Mouse (Mus musculus): ENCODE measurements around the gene Gstm2. TPM values are rescaled to one million over a fixed set of nuclear protein-coding genes. Genes with fewer than 3 reads are reported as not detected.
"Not testable (repeated sequence)": the region's sequence is repeated elsewhere in the genome, so short reads cannot be mapped to it uniquely, and the experiment has no call there.

Gstm2 gene
- polyA plus RNA-seq (2015; fragmentation: Nextera tagmentation; extraction: Ambion mirVana) = 196 and 225 TPM in 2 replicates

DNA sequence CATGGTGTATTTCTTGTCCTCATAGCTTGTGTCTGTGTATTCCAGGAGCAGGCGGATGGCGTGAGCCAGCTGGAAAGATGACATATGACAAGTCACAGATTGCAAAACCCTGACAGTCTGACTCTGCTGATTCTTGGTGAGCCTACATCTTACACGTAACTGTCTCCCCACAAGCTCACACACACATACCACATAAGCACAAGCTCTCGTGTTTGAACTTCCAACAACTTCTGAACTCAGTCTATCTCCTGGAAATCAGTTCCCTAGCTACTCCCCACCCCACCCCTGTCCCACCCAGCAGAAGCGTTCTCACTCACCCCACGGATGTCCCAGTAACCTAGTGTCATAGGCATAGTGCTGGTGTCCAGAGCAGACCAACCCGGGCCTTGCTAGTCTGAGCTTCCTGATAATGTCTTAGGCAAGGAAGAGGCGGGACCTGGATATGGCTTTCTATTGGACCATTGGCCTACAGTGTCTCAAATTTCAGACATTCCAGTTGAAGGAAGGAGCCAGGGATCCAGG, at the start of gene Gstm2:
Gene Gstm2, minus strand, starts transcription at position 413 of the 522 bp plus-strand sequence.
- H3K27me3 ChIP-seq (ENCODE audit: control insufficient read depth, insufficient read depth, low read length) = no peaks in the 10 kb centered on the region
- H3K9me3 ChIP-seq (replicated peaks; ENCODE audit: control insufficient read depth, low read length) = no peaks in the 10 kb centered on the region
- WGBS = 18% methylated on average over 8 of the region's 8 CpGs
- H3K4me1 ChIP-seq (ENCODE audit: control insufficient read depth, insufficient read depth, low read length) = peaks cover 12% of the 10 kb centered on the region
- peak; percentile 92 for ATAC-seq (ENCODE audit: insufficient read depth, low FRiP score)
- peak within 1 kb of the TSS; percentile 33 for H3K4me3 ChIP-seq (replicated peaks; ENCODE audit: low read length)
- H3K27ac ChIP-seq (ENCODE audit: low read length) = peak within 1 kb of the TSS; percentile 70
- H3K9ac ChIP-seq (ENCODE audit: low read length) = peak within 1 kb of the TSS; percentile 40
- no peaks in the 10 kb centered on the region for H3K36me3 ChIP-seq (ENCODE audit: control insufficient read depth, insufficient read depth, low read length)
- H3K4me2 ChIP-seq (ENCODE audit: low read depth, low read length) = peak within 1 kb of the TSS; percentile 43

GRCm38 (mm10) chr3:108033156-108033555, 46.9 kb upstream of the Gstm2 start:
- Histone ChIP-seq H3K4me1 (ENCODE audit: control insufficient read depth, insufficient read depth, low read length) (no peaks in the 10 kb centered on the region), H3K27ac (ENCODE audit: low read length) (no peak overlapping the region), H3K9me3 (replicated peaks; ENCODE audit: control insufficient read depth, low read length) (no peaks in the 10 kb centered on the region), H3K4me3 (replicated peaks; ENCODE audit: low read length) (no peak overlapping the region), H3K27me3 (ENCODE audit: control insufficient read depth, insufficient read depth, low read length) (no peaks in the 10 kb centered on the region), H3K36me3 (ENCODE audit: control insufficient read depth, insufficient read depth, low read length) (no peaks in the 10 kb centered on the region), H3K4me2 (ENCODE audit: low read depth, low read length) (no peak overlapping the region), H3K9ac (ENCODE audit: low read length) (no peak overlapping the region)
- no peak for ATAC-seq (ENCODE audit: insufficient read depth, low FRiP score)
- 49% methylated on average over 5 of the region's 5 CpGs for WGBS

GRCm38 (mm10) chr3:108032113-108032512, 45.9 kb upstream of the Gstm2 start:
- no peak overlapping the region for H3K27ac ChIP-seq (ENCODE audit: low read length)
- no peak overlapping the region for H3K4me2 ChIP-seq (ENCODE audit: low read depth, low read length)
- ATAC-seq (ENCODE audit: insufficient read depth, low FRiP score) = no peak
- no peak overlapping the region for H3K9ac ChIP-seq (ENCODE audit: low read length)
- H3K27me3 ChIP-seq (ENCODE audit: control insufficient read depth, insufficient read depth, low read length) = no peaks in the 10 kb centered on the region
- H3K4me3 ChIP-seq (replicated peaks; ENCODE audit: low read length) = no peak overlapping the region
- no peaks in the 10 kb centered on the region for H3K9me3 ChIP-seq (replicated peaks; ENCODE audit: control insufficient read depth, low read length)
- no peaks in the 10 kb centered on the region for H3K4me1 ChIP-seq (ENCODE audit: control insufficient read depth, insufficient read depth, low read length)
- H3K36me3 ChIP-seq (ENCODE audit: control insufficient read depth, insufficient read depth, low read length) = no peaks in the 10 kb centered on the region

DNA sequence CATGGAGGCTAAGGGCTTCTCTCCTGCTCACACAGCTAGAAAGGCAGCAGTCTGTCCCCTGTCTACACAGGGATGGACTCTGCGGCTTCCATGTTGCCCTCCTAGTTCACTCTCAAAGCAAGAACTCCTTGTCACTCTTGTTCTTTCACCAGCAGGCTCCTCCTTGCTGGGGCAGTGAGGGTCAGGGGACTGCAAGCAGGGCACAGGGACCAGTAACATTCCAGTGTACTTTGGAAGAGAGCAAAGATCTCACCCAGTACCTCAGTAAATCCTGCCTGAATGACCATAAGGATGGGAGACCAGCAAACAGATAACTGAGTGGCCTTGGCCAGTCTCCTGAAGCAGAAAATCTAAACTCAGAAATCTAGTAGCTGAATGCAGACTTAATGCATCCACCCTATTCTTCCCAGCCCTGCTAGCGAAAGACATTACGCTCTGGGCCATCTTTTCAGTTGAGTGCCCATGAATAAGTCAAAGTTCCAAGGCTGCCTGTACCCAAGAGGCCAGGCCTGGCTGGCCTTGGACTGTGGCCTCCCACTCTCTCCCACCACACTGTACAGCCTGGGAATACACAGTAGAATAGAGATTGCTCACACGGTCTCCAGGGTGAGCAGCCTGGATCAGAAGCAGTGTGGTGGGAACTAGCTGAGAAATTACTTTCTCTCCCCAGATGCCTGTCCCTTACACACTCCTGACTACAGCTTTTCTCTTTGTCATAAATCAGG, 42.5 kb upstream of the Gstm2 start:
- H3K27me3 ChIP-seq (ENCODE audit: control insufficient read depth, insufficient read depth, low read length) = no peaks in the 10 kb centered on the region
- no peaks in the 10 kb centered on the region for H3K36me3 ChIP-seq (ENCODE audit: control insufficient read depth, insufficient read depth, low read length)
- H3K9me3 ChIP-seq (replicated peaks; ENCODE audit: control insufficient read depth, low read length) = no peaks in the 10 kb centered on the region
- H3K27ac ChIP-seq (ENCODE audit: low read length) = no peak overlapping the region
- no peak for ATAC-seq (ENCODE audit: insufficient read depth, low FRiP score)
- H3K4me1 ChIP-seq (ENCODE audit: control insufficient read depth, insufficient read depth, low read length) = no peaks in the 10 kb centered on the region
- WGBS = 88% methylated on average over 4 of the region's 4 CpGs
- no peak overlapping the region for H3K9ac ChIP-seq (ENCODE audit: low read length)
- H3K4me3 ChIP-seq (replicated peaks; ENCODE audit: low read length) = no peak overlapping the region
- H3K4me2 ChIP-seq (ENCODE audit: low read depth, low read length) = no peak overlapping the region

GRCm38 (mm10) chr3:108026597-108026996, 40.3 kb upstream of the Gstm2 start:
- H3K27ac ChIP-seq (ENCODE audit: low read length) = 0 out of 2 replicates have a peak overlapping the region, but pooled peaks have one; percentile 4
- no peaks in the 10 kb centered on the region for H3K9me3 ChIP-seq (replicated peaks; ENCODE audit: control insufficient read depth, low read length)
- H3K36me3 ChIP-seq (ENCODE audit: control insufficient read depth, insufficient read depth, low read length) = no peaks in the 10 kb centered on the region
- no peaks in the 10 kb centered on the region for H3K27me3 ChIP-seq (ENCODE audit: control insufficient read depth, insufficient read depth, low read length)
- ATAC-seq (ENCODE audit: insufficient read depth, low FRiP score) = peak; percentile 71; the same call in 1 of the 2 replicates
- no peak overlapping the region for H3K9ac ChIP-seq (ENCODE audit: low read length)
- WGBS = 59% methylated on average over 1 of the region's 1 CpGs
- H3K4me1 ChIP-seq (ENCODE audit: control insufficient read depth, insufficient read depth, low read length) = peaks cover 5% of the 10 kb centered on the region; the same call in 1 of the 2 replicates
- no peak overlapping the region for H3K4me3 ChIP-seq (replicated peaks; ENCODE audit: low read length)
- H3K4me2 ChIP-seq (ENCODE audit: low read depth, low read length) = no peak overlapping the region

- 54% methylated on average over 5 of the region's 5 CpGs for WGBS
- Histone ChIP-seq H3K4me2 (ENCODE audit: low read depth, low read length) (no peak overlapping the region), H3K4me1 (ENCODE audit: control insufficient read depth, insufficient read depth, low read length) (peaks cover 5% of the 10 kb centered on the region; the same call in 1 of the 2 replicates), H3K4me3 (replicated peaks; ENCODE audit: low read length) (no peak overlapping the region), H3K9ac (ENCODE audit: low read length) (no peak overlapping the region), H3K27ac (ENCODE audit: low read length) (peak overlapping the region; percentile 56; the same call in 1 of the 2 replicates), H3K36me3 (ENCODE audit: control insufficient read depth, insufficient read depth, low read length) (no peaks in the 10 kb centered on the region), H3K9me3 (replicated peaks; ENCODE audit: control insufficient read depth, low read length) (no peaks in the 10 kb centered on the region), H3K27me3 (ENCODE audit: control insufficient read depth, insufficient read depth, low read length) (no peaks in the 10 kb centered on the region)
- peak; percentile 71; the same call in 1 of the 2 replicates for ATAC-seq (ENCODE audit: insufficient read depth, low FRiP score)
Observed at GRCm38 (mm10) chr3:108026049-108026448, 39.8 kb upstream of the Gstm2 start.

- peaks cover 5% of the 10 kb centered on the region; the same call in 1 of the 2 replicates for H3K4me1 ChIP-seq (ENCODE audit: control insufficient read depth, insufficient read depth, low read length)
- H3K4me2 ChIP-seq (ENCODE audit: low read depth, low read length) = no peak overlapping the region
- peak overlapping the region; percentile 56 for H3K27ac ChIP-seq (ENCODE audit: low read length)
- H3K27me3 ChIP-seq (ENCODE audit: control insufficient read depth, insufficient read depth, low read length) = no peaks in the 10 kb centered on the region
- no peak overlapping the region for H3K4me3 ChIP-seq (replicated peaks; ENCODE audit: low read length)
- WGBS = 32% methylated on average over 4 of the region's 4 CpGs
- no peaks in the 10 kb centered on the region for H3K9me3 ChIP-seq (replicated peaks; ENCODE audit: control insufficient read depth, low read length)
- peak; percentile 63 for ATAC-seq (ENCODE audit: insufficient read depth, low FRiP score)
- no peak overlapping the region for H3K9ac ChIP-seq (ENCODE audit: low read length)
- H3K36me3 ChIP-seq (ENCODE audit: control insufficient read depth, insufficient read depth, low read length) = no peaks in the 10 kb centered on the region
Observed at GRCm38 (mm10) chr3:108025318-108025717, 39.1 kb upstream of the Gstm2 start.

DNA sequence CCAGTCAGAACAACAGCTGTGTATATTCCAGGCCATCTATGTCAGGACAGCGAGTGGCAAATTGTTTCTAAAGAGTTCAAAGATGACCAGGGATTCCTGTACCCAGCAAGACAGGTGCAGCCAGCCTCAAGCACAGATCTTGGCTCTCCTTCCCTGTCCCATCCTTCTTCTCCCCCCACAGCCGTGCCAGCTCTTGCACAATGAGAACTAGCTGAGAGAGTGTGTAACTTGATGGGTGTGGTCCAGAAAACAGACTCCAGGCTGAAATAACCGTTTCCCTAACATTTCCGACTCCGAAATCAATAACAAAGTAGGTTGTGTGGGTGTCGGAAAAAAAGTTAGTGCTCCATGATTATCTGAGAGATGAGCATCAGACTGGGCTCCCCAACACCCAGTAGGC, 36.4 kb upstream of the Gstm2 start:
- H3K4me3 ChIP-seq (replicated peaks; ENCODE audit: low read length) = no peak overlapping the region
- 0 out of 2 replicates have a peak overlapping the region, but pooled peaks have one; percentile 8 for H3K4me2 ChIP-seq (ENCODE audit: low read depth, low read length)
- H3K9me3 ChIP-seq (replicated peaks; ENCODE audit: control insufficient read depth, low read length) = no peaks in the 10 kb centered on the region
- H3K4me1 ChIP-seq (ENCODE audit: control insufficient read depth, insufficient read depth, low read length) = peaks cover 8% of the 10 kb centered on the region
- H3K27me3 ChIP-seq (ENCODE audit: control insufficient read depth, insufficient read depth, low read length) = no peaks in the 10 kb centered on the region
- ATAC-seq (ENCODE audit: insufficient read depth, low FRiP score) = no peak
- no peak overlapping the region for H3K9ac ChIP-seq (ENCODE audit: low read length)
- H3K36me3 ChIP-seq (ENCODE audit: control insufficient read depth, insufficient read depth, low read length) = no peaks in the 10 kb centered on the region
- 55% methylated on average over 6 of the region's 6 CpGs for WGBS
- no peak overlapping the region for H3K27ac ChIP-seq (ENCODE audit: low read length)

DNA sequence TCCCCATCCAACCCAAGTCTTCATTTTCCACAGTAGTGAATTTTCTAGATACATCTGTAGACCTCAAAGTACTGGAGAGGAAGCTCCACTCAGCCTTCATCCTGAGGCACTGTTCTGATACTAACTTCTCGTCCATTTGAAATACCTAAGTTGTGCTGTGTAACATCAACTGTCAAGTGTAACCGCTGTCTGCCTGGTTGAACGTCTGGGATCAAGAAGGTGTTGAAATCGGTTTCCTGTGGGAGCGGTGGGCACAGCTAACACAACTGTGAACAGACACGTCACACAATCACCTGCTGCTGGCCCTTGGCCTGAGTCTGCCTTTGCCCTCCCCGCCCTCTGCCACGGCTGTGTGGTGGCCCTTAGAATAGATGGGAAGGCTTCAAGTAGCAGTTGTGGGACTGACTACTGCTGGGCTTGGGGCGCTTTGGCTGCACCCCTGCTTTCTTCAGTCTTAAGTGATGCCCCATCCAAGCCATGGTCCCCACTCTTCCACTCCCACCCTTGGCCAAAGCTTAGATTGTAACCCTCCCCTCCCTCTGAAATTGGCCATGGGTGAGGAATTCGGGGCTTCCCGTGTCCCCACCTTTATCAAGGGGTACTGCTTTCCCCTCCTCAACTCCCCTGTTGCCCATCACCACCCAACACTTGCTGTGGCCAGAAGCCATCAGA, 34.2 kb upstream of the Gstm2 start:
- not testable (repeated sequence) for H3K27me3 ChIP-seq (ENCODE audit: control insufficient read depth, insufficient read depth, low read length); ATAC-seq (ENCODE audit: insufficient read depth, low FRiP score); H3K9me3 ChIP-seq (replicated peaks; ENCODE audit: control insufficient read depth, low read length); H3K9ac ChIP-seq (ENCODE audit: low read length); H3K4me3 ChIP-seq (replicated peaks; ENCODE audit: low read length); H3K27ac ChIP-seq (ENCODE audit: low read length); H3K4me2 ChIP-seq (ENCODE audit: low read depth, low read length); H3K4me1 ChIP-seq (ENCODE audit: control insufficient read depth, insufficient read depth, low read length); H3K36me3 ChIP-seq (ENCODE audit: control insufficient read depth, insufficient read depth, low read length)
- 70% methylated on average over 11 of the region's 11 CpGs for WGBS

All from stomach, embryonic 16.5 days (tissue).